Mouse (Mus musculus) cerebral cortex, adult 2 months (tissue): ENCODE measurements around the gene Eif3b.

ENCODE experiments used
- WGBS: fragments of 180-500 bp; shearing (Covaris S2); methylation state at CpG from one replicate; pipeline ENCODE4 v1.1.7; 2018; 5-methylcytosine and 5-hydroxymethylcytosine counted together

Eif3b gene

GRCm38 (mm10) chr5:140492684-140493233 lies 73.6 kb downstream of the Eif3b start:
- 46% methylated on average over 11 of the region's 11 CpGs for WGBS
